Mouse (Mus musculus) liver, embryonic 12.5 days (tissue): ENCODE measurements around the gene Olfr1254. TPM values are rescaled to one million over a fixed set of nuclear protein-coding genes. Genes with fewer than 3 reads are reported as not detected.

Experiments
- ATAC-seq: fragments of 200-750 bp; cut with Nextera tagmentation; 2 replicates; pipeline ENCODE4 v1.8.0; 2017; ENCODE audit warnings: moderate number of reproducible peaks, mild to moderate bottlenecking, moderate library complexity
- H3K27ac ChIP-seq: fragments of 300-500 bp; sonication (generic); 2 replicates; pipeline ENCODE4 v1.5.1; 2016; ENCODE audit warnings: mild to moderate bottlenecking
- H3K27me3 ChIP-seq: fragments of 300-500 bp; sonication (generic); replicated peaks from 2 replicates; pipeline ENCODE4 v1.6.1; 2016; ENCODE audit warnings: mild to moderate bottlenecking, moderate library complexity
- H3K36me3 ChIP-seq: fragments of 300-500 bp; sonication (generic); 2 replicates; pipeline ENCODE4 v1.6.1; 2016; ENCODE audit warnings: mild to moderate bottlenecking, moderate library complexity
- H3K4me1 ChIP-seq: fragments of 300-500 bp; sonication (generic); 2 replicates; pipeline ENCODE4 v1.6.1; 2016
- H3K4me2 ChIP-seq: fragments of 300-500 bp; sonication (generic); 2 replicates; pipeline ENCODE4 v1.6.1; 2016; ENCODE audit warnings: mild to moderate bottlenecking, moderate library complexity
- H3K4me3 ChIP-seq: fragments of 300-500 bp; sonication (generic); 2 replicates; pipeline ENCODE4 v1.5.1; 2016; ENCODE audit warnings: mild to moderate bottlenecking, moderate library complexity
- H3K9ac ChIP-seq: fragments of 300-500 bp; sonication (generic); 2 replicates; pipeline ENCODE4 v1.6.1; 2016; ENCODE audit warnings: mild to moderate bottlenecking, moderate library complexity
- H3K9me3 ChIP-seq: fragments of 300-500 bp; sonication (generic); replicated peaks from 2 replicates; pipeline ENCODE4 v1.6.1; 2016; ENCODE audit warnings: mild to moderate bottlenecking, moderate library complexity
- WGBS: fragments of 180-500 bp; shearing (Covaris S2); methylation state at CpG from one replicate; pipeline ENCODE4 v1.1.7; 2016; ENCODE audit not compliant: insufficient replicate concordance; 5-methylcytosine and 5-hydroxymethylcytosine counted together
- polyA plus RNA-seq: library from polyadenylated mRNA; unstranded; fragments of >200 nt; fragmentation: Nextera tagmentation; extraction: Ambion mirVana; gene quantifications from 2 replicates; pipeline ENCODE4 v1.2.1, GENCODE M21; 2016

The Olfr1254 gene
- not detected in 2 replicates for polyA plus RNA-seq

GRCm38 (mm10) chr2:89793519-89793918, at the start of gene Olfr1254:
Olfr1254 (minus strand) TSS chr2:89793619.
- no peak within 1 kb of the TSS for H3K27ac ChIP-seq
- no peak for ATAC-seq
- H3K4me3 ChIP-seq, result no peak within 1 kb of the TSS
- no peaks in the 10 kb centered on the region for H3K36me3 ChIP-seq
- H3K4me1 ChIP-seq, result no peaks in the 10 kb centered on the region
- H3K9ac ChIP-seq, result no peak within 1 kb of the TSS
- H3K27me3 ChIP-seq, result no peaks in the 10 kb centered on the region
- H3K4me2 ChIP-seq, result no peak within 1 kb of the TSS
- H3K9me3 ChIP-seq, result 0 out of 2 replicates have a peak, but pooled peaks cover 6% of the 10 kb centered on the region

GRCm38 (mm10) chr2:89841455-89841854, 48.0 kb upstream of the Olfr1254 start, which contains the start of gene Olfr1256:
Olfr1256 (minus strand) TSS chr2:89841555.
- Histone ChIP-seq H3K4me3 (no peak within 1 kb of the TSS), H3K9me3 (no peaks in the 10 kb centered on the region; the same call in 1 of the 2 replicates), H3K27ac (no peak within 1 kb of the TSS), H3K27me3 (no peaks in the 10 kb centered on the region), H3K4me2 (no peak within 1 kb of the TSS), H3K36me3 (no peaks in the 10 kb centered on the region), H3K9ac (no peak within 1 kb of the TSS), H3K4me1 (no peaks in the 10 kb centered on the region)
- no peak for ATAC-seq
- WGBS, result 28% methylated on average over 2 of the region's 2 CpGs

DNA sequence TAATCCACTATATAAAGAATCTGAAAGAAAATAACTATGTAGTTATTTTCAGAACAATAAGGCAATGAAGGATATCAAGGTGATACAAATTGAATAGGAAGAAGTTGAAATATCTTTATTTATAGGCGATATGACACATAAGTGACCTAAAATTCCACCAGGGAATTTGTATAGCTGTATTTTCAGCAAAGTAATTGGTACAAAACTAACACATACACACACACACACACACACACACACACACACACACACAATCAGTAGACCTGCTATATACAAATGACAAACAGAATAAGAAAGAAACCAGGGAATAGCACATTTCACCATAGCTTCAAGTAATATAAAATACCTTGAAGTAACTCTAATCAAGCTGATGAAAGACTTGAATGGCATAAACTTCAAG, 26.8 kb upstream of the Olfr1254 start:
- H3K9ac ChIP-seq, result no peak overlapping the region
- no peak overlapping the region for H3K4me3 ChIP-seq
- no peaks in the 10 kb centered on the region for H3K27me3 ChIP-seq
- no peaks in the 10 kb centered on the region for H3K36me3 ChIP-seq
- no peaks in the 10 kb centered on the region for H3K4me1 ChIP-seq
- ATAC-seq, result no peak
- WGBS, result 59% methylated on average over 1 of the region's 1 CpGs
- no peak overlapping the region for H3K27ac ChIP-seq
- no peak overlapping the region for H3K4me2 ChIP-seq
- H3K9me3 ChIP-seq, result no peaks in the 10 kb centered on the region

- no peak within 1 kb of the TSS for H3K4me2 ChIP-seq
- no peak within 1 kb of the TSS for H3K4me3 ChIP-seq
- no peaks in the 10 kb centered on the region for H3K36me3 ChIP-seq
- no peaks in the 10 kb centered on the region for H3K27me3 ChIP-seq
- H3K4me1 ChIP-seq, result no peaks in the 10 kb centered on the region
- ATAC-seq, result no peak
- no peak within 1 kb of the TSS for H3K9ac ChIP-seq
- H3K27ac ChIP-seq, result no peak within 1 kb of the TSS
- H3K9me3 ChIP-seq, result no peaks in the 10 kb centered on the region
- WGBS, result 66% methylated on average over 3 of the region's 3 CpGs
These were observed 18.3 kb upstream of the Olfr1254 start, which contains the start of gene Olfr1255 for GRCm38 (mm10) chr2:89811751-89812150. Olfr1255 (plus strand) TSS chr2:89812051.

GRCm38 (mm10) chr2:89810751-89811150, 17.3 kb upstream of the Olfr1254 start:
- no peak for ATAC-seq
- WGBS, result 51% methylated on average over 2 of the region's 2 CpGs
- H3K27ac ChIP-seq, result no peak overlapping the region

DNA sequence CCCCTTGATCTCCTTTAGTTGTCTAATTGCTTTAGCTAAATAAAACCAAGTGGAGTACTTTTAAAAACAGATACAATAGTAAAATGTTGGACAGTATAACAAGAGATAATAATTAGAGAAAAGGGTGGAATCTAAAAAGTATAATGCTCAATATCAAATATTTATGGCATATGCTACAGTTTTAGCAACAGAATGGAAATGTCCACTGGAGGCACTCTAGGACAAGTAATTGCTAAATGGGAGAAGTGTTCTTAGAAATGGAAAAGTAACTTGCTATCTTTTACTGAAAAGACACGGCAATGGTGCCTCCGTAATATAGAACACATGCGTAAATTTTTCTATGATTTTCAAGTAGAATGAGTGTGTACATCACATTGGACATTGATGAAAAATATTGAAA, 6.2 kb upstream of the Olfr1254 start:
- H3K4me1 ChIP-seq, result no peaks in the 10 kb centered on the region
- no peaks in the 10 kb centered on the region for H3K36me3 ChIP-seq
- 0 out of 2 replicates have a peak, but pooled peaks cover 6% of the 10 kb centered on the region for H3K9me3 ChIP-seq
- H3K4me2 ChIP-seq, result no peak overlapping the region
- no peak overlapping the region for H3K9ac ChIP-seq
- no peak overlapping the region for H3K27ac ChIP-seq
- H3K4me3 ChIP-seq, result no peak overlapping the region
- no peaks in the 10 kb centered on the region for H3K27me3 ChIP-seq
- 81% methylated on average over 3 of the region's 3 CpGs for WGBS
- ATAC-seq, result no peak

More at GRCm38 (mm10) chr2:89810751-89811150, 17.3 kb upstream of the Olfr1254 start:
- no peaks in the 10 kb centered on the region for H3K36me3 ChIP-seq
- no peak overlapping the region for H3K4me3 ChIP-seq
- no peak overlapping the region for H3K4me2 ChIP-seq
- H3K27me3 ChIP-seq, result no peaks in the 10 kb centered on the region
- no peaks in the 10 kb centered on the region for H3K4me1 ChIP-seq
- H3K9me3 ChIP-seq, result no peaks in the 10 kb centered on the region
- no peak overlapping the region for H3K9ac ChIP-seq

DNA sequence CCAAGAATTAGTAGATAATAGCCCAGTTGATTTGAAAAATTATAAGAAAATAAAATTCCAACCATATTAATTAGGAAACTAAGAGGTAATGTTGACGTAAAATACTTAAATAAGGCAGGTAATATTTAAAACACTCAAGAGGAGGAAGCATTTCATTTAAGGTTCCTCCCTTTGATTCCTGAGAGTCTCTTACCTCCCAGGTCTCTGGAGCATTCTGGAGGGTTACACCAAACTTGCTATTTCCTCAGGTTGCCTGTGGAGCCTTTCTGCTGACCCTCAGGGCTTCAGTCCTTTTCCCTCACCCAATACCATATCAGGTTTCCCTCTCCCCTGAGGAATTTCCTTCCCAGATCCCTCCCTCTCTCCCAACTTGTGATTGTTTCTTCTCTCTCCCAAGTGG, 36.4 kb downstream of the Olfr1254 start, which contains the start of gene Olfr1253:
TSS of gene Olfr1253 (minus strand) at position 101 of the 400 bp plus-strand sequence.
- ATAC-seq, result no peak
- Histone ChIP-seq H3K36me3 (no peaks in the 10 kb centered on the region), H3K27ac (no peak within 1 kb of the TSS), H3K4me1 (no peaks in the 10 kb centered on the region), H3K27me3 (no peaks in the 10 kb centered on the region), H3K4me3 (no peak within 1 kb of the TSS), H3K9me3 (no peaks in the 10 kb centered on the region), H3K9ac (no peak within 1 kb of the TSS), H3K4me2 (no peak within 1 kb of the TSS)
- 64% methylated on average over 1 of the region's 1 CpGs for WGBS

Other genes starting within 250 kb of the Olfr1254 start
- gene Olfr1245, start 215.2 kb downstream of the Olfr1254 start, polyA plus RNA-seq, result not detected in 2 replicates
- gene Olfr1246, start 200.5 kb downstream of the Olfr1254 start, polyA plus RNA-seq, result not detected in 2 replicates
- not detected in 2 replicates for gene Olfr1247, start 179.5 kb downstream of the Olfr1254 start, polyA plus RNA-seq
- not detected in 2 replicates for gene Olfr1248, start 175.4 kb downstream of the Olfr1254 start, polyA plus RNA-seq
- not detected in 2 replicates for gene Olfr1249, start 158.6 kb downstream of the Olfr1254 start, polyA plus RNA-seq
- gene Olfr1250, start 132.2 kb downstream of the Olfr1254 start, polyA plus RNA-seq, result not detected in 2 replicates
- gene Olfr1251, start 121.7 kb downstream of the Olfr1254 start, polyA plus RNA-seq, result not detected in 2 replicates
- not detected in 2 replicates for gene Olfr1252, start 68.6 kb downstream of the Olfr1254 start, polyA plus RNA-seq
- not detected in 2 replicates for gene Olfr1253, start 36.5 kb downstream of the Olfr1254 start, polyA plus RNA-seq
- not detected in 2 replicates for gene Olfr1255, start 18.4 kb upstream of the Olfr1254 start, polyA plus RNA-seq
- not detected in 2 replicates for gene Olfr1256, start 47.9 kb upstream of the Olfr1254 start, polyA plus RNA-seq
- gene Olfr48, start 54.6 kb upstream of the Olfr1254 start, polyA plus RNA-seq, result not detected in 2 replicates
- not detected in 2 replicates for gene Olfr1257, start 84.8 kb upstream of the Olfr1254 start, polyA plus RNA-seq
- gene Olfr1258, start 133.7 kb upstream of the Olfr1254 start, polyA plus RNA-seq, result not detected in 2 replicates
- not detected in 2 replicates for gene Olfr1259, start 155.0 kb upstream of the Olfr1254 start, polyA plus RNA-seq
- not detected in 2 replicates for gene Olfr1260, start 180.7 kb upstream of the Olfr1254 start, polyA plus RNA-seq
- not detected in 2 replicates for gene Olfr1261, start 197.6 kb upstream of the Olfr1254 start, polyA plus RNA-seq
- gene Olfr1262, start 206.5 kb upstream of the Olfr1254 start, polyA plus RNA-seq, result not detected in 2 replicates
- not detected in 2 replicates for gene Olfr1263, start 218.5 kb upstream of the Olfr1254 start, polyA plus RNA-seq
- not detected in 2 replicates for gene Olfr1264, start 232.0 kb upstream of the Olfr1254 start, polyA plus RNA-seq
- not detected in 2 replicates for gene Olfr1265, start 241.7 kb upstream of the Olfr1254 start, polyA plus RNA-seq